Mouse (Mus musculus): ENCODE measurements at regions not wholly inside any gene's neighbourhood (a gene's known extent, or its start where the extent isn't known, plus 50 kb on each side); places are given as distances from the start of the nearest gene placed in this dataset.
"Not testable (repeated sequence)": the region's sequence is repeated elsewhere in the genome, so short reads cannot be mapped to it uniquely, and the experiment has no call there.

DNA sequence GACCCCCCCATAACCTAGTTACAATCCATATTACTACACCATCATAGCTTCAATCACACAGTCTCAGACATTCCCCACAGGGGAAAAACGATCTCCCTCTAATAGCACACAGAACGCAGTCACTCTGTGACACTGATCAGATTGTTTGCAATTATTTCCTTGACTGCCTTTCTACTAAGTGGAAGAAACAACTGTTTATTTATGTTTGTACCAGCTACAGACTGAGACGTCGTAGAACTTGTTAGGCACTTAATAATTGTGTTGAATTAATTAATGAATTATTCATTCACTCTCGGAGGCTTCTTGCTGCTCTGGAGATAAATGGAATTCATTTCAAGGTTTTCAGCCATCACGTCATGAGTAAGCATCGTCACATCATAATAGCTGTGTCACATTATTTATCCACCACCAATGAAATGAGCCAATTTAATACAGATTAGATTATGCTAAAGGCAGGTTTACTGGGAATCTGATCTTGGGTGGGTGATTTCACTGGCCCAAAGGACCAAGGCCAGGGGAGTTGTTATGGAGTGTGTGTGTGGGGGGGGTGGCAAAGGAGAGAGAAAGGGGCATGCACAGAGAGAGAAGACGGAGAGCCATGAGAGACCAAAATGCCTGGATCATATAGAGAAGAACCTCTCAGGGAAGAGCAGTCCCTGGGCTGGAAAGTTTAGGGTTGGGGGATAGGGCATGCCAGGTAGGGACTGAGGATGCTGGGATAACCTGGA, 355.7 kb upstream of the Zwint start:
- TF ChIP-seq POLR2A (IDR thresholded peaks at IDR 0.05; ENCODE audit: insufficient read depth, low read depth, low read length) (no peak), CTCF (IDR thresholded peaks at IDR 0.05; ENCODE audit: insufficient read depth, low read depth, low read length) (no peak)
- WGBS = 41% methylated on average over 8 of the region's 8 CpGs
- Histone ChIP-seq H3K27ac (ENCODE audit: insufficient read depth, low read depth, low read length) (no peak overlapping the region), H3K4me1 (ENCODE audit: control insufficient read depth, insufficient read depth, low read length) (no peaks in the 10 kb centered on the region), H3K4me3 (ENCODE audit: insufficient read depth, low read depth, low read length) (no peak overlapping the region)

DNA sequence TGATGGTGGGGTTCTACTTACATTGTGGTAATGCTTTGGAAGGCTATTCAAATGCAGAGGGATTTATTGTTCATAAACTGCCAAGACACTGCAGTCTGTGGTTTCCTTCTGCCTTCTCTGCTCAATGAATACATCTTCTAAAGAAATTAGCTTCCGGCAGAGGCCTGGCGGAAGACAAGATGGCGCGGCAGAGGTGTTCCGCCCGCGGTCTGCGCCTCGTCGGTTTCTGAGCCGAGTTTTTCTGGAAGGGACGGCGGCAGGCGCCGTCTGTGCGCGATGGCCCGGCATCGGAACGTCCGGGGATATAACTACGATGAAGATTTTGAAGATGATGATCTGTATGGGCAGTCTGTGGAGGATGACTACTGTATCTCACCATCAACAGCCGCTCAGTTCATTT, 345.6 kb upstream of the Zwint start:
- WGBS = 93% methylated on average over 23 of the region's 23 CpGs
- not testable (repeated sequence) for H3K4me1 ChIP-seq (ENCODE audit: control insufficient read depth, insufficient read depth, low read length); H3K27ac ChIP-seq (ENCODE audit: insufficient read depth, low read depth, low read length); H3K4me3 ChIP-seq (ENCODE audit: insufficient read depth, low read depth, low read length)

DNA sequence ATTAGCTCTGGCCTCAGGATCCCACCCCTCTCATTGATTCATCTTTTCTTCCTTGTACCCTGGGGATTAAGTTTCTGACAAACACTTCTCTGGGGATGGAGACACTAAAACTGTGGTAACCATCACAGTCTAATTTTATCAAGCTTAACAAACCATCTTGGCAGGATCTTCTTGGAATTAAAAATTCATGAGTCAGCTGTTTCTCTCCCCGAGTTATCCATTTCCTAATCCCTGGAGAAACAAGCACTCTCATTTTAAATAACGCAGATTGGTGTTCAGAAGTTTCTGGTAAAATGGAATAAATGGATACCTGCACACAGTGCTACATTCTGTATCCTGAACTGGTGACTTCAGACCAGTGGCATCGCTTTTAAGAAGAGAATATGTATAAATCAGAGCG, 336.3 kb upstream of the Zwint start:
- TF ChIP-seq CTCF (IDR thresholded peaks at IDR 0.05; ENCODE audit: insufficient read depth, low read depth, low read length) (no peak), POLR2A (IDR thresholded peaks at IDR 0.05; ENCODE audit: insufficient read depth, low read depth, low read length) (no peak)
- no peak overlapping the region for H3K4me3 ChIP-seq (ENCODE audit: insufficient read depth, low read depth, low read length)
- H3K27ac ChIP-seq (ENCODE audit: insufficient read depth, low read depth, low read length) = no peak overlapping the region
- 74% methylated on average over 4 of the region's 4 CpGs for WGBS
- no peaks in the 10 kb centered on the region for H3K4me1 ChIP-seq (ENCODE audit: control insufficient read depth, insufficient read depth, low read length)

DNA sequence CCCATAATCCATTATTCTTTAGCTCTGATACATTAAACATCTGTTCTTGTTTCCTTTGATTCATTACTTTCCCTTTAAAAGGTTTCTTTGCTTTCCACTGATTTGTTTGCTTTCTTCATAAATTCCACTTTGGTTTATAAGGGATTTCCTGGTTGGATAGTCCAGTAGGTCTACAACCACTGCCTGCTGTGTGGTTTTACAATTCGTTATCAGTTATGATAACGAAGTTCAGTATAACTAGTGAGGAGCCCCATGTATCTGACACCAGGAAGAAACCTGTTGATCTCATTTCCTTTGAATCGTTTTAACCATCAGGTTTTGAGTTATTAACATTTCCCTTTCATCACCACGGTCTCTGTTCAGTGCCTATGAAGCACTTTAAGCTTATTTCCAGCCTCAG, 334.3 kb upstream of the Zwint start:
- no peak overlapping the region for H3K27ac ChIP-seq (ENCODE audit: insufficient read depth, low read depth, low read length)
- H3K4me3 ChIP-seq (ENCODE audit: insufficient read depth, low read depth, low read length) = no peak overlapping the region
- WGBS = 81% methylated on average over 4 of the region's 4 CpGs
- TF ChIP-seq CTCF (IDR thresholded peaks at IDR 0.05; ENCODE audit: insufficient read depth, low read depth, low read length) = no peak
- no peak for TF ChIP-seq POLR2A (IDR thresholded peaks at IDR 0.05; ENCODE audit: insufficient read depth, low read depth, low read length)
- H3K4me1 ChIP-seq (ENCODE audit: control insufficient read depth, insufficient read depth, low read length) = no peaks in the 10 kb centered on the region

DNA sequence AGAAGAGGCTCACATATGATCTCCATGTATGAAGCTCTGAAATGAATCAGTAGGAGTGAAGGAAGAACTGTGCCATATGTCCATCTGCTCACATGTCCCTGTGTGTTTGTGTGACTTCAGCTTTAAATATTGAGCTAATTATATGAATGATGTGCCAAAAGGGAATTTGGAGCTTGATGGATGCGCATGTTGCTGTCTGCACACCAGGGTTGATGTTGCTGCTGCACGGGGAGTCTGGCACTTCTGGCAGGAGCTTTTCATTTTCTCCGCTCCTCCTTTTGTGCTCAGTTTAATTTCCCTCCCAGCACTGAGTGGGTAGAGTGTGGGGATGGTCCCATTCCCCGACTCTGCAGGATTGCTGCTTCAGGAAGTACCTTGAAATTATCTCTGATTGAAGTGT, 328.0 kb upstream of the Zwint start:
- Histone ChIP-seq H3K27ac (ENCODE audit: insufficient read depth, low read depth, low read length) (no peak overlapping the region), H3K4me3 (ENCODE audit: insufficient read depth, low read depth, low read length) (no peak overlapping the region), H3K4me1 (ENCODE audit: control insufficient read depth, insufficient read depth, low read length) (no peaks in the 10 kb centered on the region; the same call in 1 of the 2 replicates)
- no peak for TF ChIP-seq POLR2A (IDR thresholded peaks at IDR 0.05; ENCODE audit: insufficient read depth, low read depth, low read length)
- TF ChIP-seq CTCF (IDR thresholded peaks at IDR 0.05; ENCODE audit: insufficient read depth, low read depth, low read length) = no peak
- 43% methylated on average over 4 of the region's 4 CpGs for WGBS

DNA sequence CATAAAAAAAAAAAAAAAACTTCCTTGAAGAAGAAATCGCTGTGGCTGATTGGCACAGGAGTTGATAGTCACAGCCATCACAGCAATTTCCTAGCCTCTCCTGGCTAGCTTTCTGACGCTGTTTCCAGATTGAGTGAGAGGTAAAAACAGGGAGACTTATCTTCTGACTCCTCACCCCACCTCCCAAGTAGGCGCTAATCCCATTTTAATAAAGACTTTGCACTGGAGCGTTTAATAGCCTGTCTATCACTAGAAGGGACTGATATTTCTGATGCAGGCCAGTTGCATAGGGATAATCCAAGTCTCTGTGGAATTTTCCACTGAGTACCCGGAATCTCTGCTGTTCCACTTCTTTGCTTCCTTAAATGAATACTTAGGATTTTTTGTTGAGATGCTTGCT, 307.4 kb upstream of the Zwint start:
- H3K27ac ChIP-seq (ENCODE audit: insufficient read depth, low read depth, low read length) = no peak overlapping the region
- no peak for TF ChIP-seq CTCF (IDR thresholded peaks at IDR 0.05; ENCODE audit: insufficient read depth, low read depth, low read length)
- no peak for TF ChIP-seq POLR2A (IDR thresholded peaks at IDR 0.05; ENCODE audit: insufficient read depth, low read depth, low read length)
- no peaks in the 10 kb centered on the region for H3K4me1 ChIP-seq (ENCODE audit: control insufficient read depth, insufficient read depth, low read length)
- WGBS = 68% methylated on average over 5 of the region's 5 CpGs
- no peak overlapping the region for H3K4me3 ChIP-seq (ENCODE audit: insufficient read depth, low read depth, low read length)

DNA sequence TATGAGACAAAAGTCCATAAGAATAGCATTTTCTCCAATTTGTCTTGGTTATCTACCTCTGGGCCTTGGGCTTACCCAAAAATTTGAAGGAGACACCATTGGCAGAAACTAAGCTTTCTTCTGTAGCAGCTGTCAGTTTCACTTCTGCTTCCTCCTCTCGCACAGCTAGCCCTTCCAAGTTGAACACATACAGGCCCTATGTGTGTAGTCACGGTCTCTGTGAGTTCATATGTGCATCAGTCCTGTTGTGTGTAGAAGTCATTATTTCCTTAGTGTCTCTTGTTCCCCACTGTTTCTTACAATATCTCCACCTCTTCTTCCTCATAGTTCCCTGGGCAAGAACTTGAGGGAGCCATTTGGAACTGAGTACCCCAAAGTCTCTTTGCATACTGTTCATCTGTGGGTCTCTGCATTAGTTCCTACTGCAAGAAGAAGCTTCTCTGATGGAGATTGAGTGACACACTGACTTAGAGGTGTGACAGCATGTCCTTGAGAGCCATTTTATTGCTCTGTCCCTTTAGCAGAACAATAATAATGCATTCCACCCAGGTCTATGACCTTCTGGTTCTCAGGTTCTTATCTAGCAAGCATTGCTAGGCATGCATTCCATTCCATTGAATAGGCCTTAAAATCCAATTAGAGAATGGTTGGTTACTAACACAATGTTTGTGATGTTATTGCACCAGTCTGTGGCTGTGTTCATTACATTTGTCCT, 306.5 kb upstream of the Zwint start:
- Histone ChIP-seq H3K27ac (ENCODE audit: insufficient read depth, low read depth, low read length) (no peak overlapping the region), H3K4me3 (ENCODE audit: insufficient read depth, low read depth, low read length) (no peak overlapping the region), H3K4me1 (ENCODE audit: control insufficient read depth, insufficient read depth, low read length) (no peaks in the 10 kb centered on the region)
- 99% methylated on average over 2 of the region's 2 CpGs for WGBS
- TF ChIP-seq CTCF (IDR thresholded peaks at IDR 0.05; ENCODE audit: insufficient read depth, low read depth, low read length) (no peak), POLR2A (IDR thresholded peaks at IDR 0.05; ENCODE audit: insufficient read depth, low read depth, low read length) (no peak)

DNA sequence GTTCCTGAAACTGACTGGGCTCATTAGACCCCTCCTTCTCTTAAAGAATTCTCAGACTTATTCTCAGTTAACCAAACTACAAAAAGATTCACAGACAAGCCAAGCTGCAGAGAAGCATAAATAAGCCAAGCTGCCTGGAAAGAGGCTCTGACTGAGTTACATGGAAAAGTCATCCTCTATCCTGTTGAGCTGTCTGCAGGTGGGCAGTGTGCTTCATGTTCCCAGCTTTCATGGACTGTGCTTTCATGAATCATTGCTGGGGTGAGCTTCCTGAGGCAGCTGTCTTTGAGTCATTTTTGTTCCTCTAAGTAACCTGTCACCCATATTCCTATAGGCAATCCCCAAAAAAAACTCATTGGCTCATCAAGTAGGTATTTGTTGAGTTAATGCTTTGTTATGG, 301.8 kb upstream of the Zwint start:
- Histone ChIP-seq H3K27ac (ENCODE audit: insufficient read depth, low read depth, low read length) (no peak overlapping the region), H3K4me3 (ENCODE audit: insufficient read depth, low read depth, low read length) (no peak overlapping the region), H3K4me1 (ENCODE audit: control insufficient read depth, insufficient read depth, low read length) (no peaks in the 10 kb centered on the region)
- TF ChIP-seq CTCF (IDR thresholded peaks at IDR 0.05; ENCODE audit: insufficient read depth, low read depth, low read length) (no peak), POLR2A (IDR thresholded peaks at IDR 0.05; ENCODE audit: insufficient read depth, low read depth, low read length) (no peak)

DNA sequence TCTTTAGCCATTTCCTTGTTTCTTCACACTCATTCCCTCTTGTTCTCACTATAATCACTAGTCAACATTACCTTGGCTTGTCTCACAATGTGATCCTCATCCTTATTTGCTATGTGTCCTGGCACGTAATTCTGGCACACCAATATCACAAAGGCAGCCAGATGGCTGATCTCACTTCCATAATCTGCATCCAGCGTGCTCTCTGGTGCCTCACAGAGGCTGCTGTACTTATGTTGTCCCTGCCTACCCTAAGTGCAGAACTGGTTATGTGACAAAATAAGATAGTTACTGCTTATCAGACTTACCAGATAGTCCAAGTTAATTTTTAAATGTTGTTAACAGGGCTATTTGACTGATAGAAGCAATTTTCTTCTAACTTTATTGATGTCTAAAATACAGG, 301.1 kb upstream of the Zwint start:
- Histone ChIP-seq H3K4me1 (ENCODE audit: control insufficient read depth, insufficient read depth, low read length) (no peaks in the 10 kb centered on the region), H3K4me3 (ENCODE audit: insufficient read depth, low read depth, low read length) (no peak overlapping the region), H3K27ac (ENCODE audit: insufficient read depth, low read depth, low read length) (no peak overlapping the region)
- WGBS = 79% methylated on average over 2 of the region's 2 CpGs
- TF ChIP-seq POLR2A (IDR thresholded peaks at IDR 0.05; ENCODE audit: insufficient read depth, low read depth, low read length) (no peak), CTCF (IDR thresholded peaks at IDR 0.05; ENCODE audit: insufficient read depth, low read depth, low read length) (no peak)
